Mouse (Mus musculus) kidney, postnatal 10 days (tissue): ENCODE data around the gene Ncl.

Experiments
- DNase-seq: peaks from one replicate; pipeline ENCODE4 v3.0.0; 2021; ENCODE audit warnings: mixed read lengths

The Ncl gene

GRCm38 (mm10) chr1:86358906-86359797 lies at the start of gene Ncl:
Ncl (minus strand) TSS chr1:86359400.
- peak; percentile 99 for DNase-seq

- no peak for DNase-seq
Observed at GRCm38 (mm10) chr1:86408515-86408914, 49.3 kb upstream of the Ncl start.

GRCm38 (mm10) chr1:86406914-86407313 lies 47.7 kb upstream of the Ncl start:
- peak; percentile 53 for DNase-seq

GRCm38 (mm10) chr1:86406313-86406712 lies 47.1 kb upstream of the Ncl start:
- DNase-seq, result no peak

GRCm38 (mm10) chr1:86404834-86405233 lies 45.6 kb upstream of the Ncl start:
- no peak for DNase-seq

GRCm38 (mm10) chr1:86400096-86400754 lies 41.0 kb upstream of the Ncl start:
- no peak for DNase-seq

GRCm38 (mm10) chr1:86399322-86399721 lies 40.1 kb upstream of the Ncl start:
- no peak for DNase-seq

- DNase-seq, result no peak
Observed at GRCm38 (mm10) chr1:86398222-86398621, 39.0 kb upstream of the Ncl start.

GRCm38 (mm10) chr1:86397621-86398020 lies 38.4 kb upstream of the Ncl start:
- no peak for DNase-seq

GRCm38 (mm10) chr1:86395897-86396296 lies 36.7 kb upstream of the Ncl start:
- DNase-seq, result no peak

- DNase-seq, result no peak
Observed at GRCm38 (mm10) chr1:86394246-86394645, 35.0 kb upstream of the Ncl start.

- DNase-seq, result no peak
Observed at GRCm38 (mm10) chr1:86393219-86393618, 34.0 kb upstream of the Ncl start.

- DNase-seq, result no peak
Observed at GRCm38 (mm10) chr1:86391425-86391824, 32.2 kb upstream of the Ncl start.

- DNase-seq, result peak; percentile 82
Observed at GRCm38 (mm10) chr1:86389230-86389629, 30.0 kb upstream of the Ncl start.

GRCm38 (mm10) chr1:86381027-86381426 lies 21.8 kb upstream of the Ncl start:
- peak; percentile 53 for DNase-seq

- no peak for DNase-seq
Observed at GRCm38 (mm10) chr1:86379161-86379569, 20.0 kb upstream of the Ncl start.

- DNase-seq, result no peak
Observed at GRCm38 (mm10) chr1:86378662-86379061, 19.5 kb upstream of the Ncl start.

- DNase-seq, result no peak
Observed at GRCm38 (mm10) chr1:86376354-86376753, 17.2 kb upstream of the Ncl start.

- peak; percentile 77 for DNase-seq
Observed at GRCm38 (mm10) chr1:86371997-86372396, 12.8 kb upstream of the Ncl start.

- no peak for DNase-seq
Observed at GRCm38 (mm10) chr1:86368086-86368485, 8.9 kb upstream of the Ncl start.

GRCm38 (mm10) chr1:86363671-86364070 lies 4.5 kb upstream of the Ncl start:
- DNase-seq, result no peak

GRCm38 (mm10) chr1:86361852-86362615 lies 2.8 kb upstream of the Ncl start:
- no peak for DNase-seq

GRCm38 (mm10) chr1:86360441-86360840 lies 1.2 kb upstream of the Ncl start:
- no peak for DNase-seq
